ENCODE assay signal across 8 mouse cellular contexts in genomic region chr10:75921726-75922560, GRCm38 (mm10). TPM values are rescaled to one million over a fixed set of nuclear protein-coding genes. Genes with fewer than 3 reads are reported as not detected.
DNase-seq lines count a peak whose midpoint lies in the region; ATAC-seq lines count a peak whose summit lies in the region.

No protein-coding gene starts in this region.

- peaks cover 36% of the 10 kb centered on the region for H3K36me3 ChIP-seq in lung, embryonic 15.5 days
- H3K36me3 ChIP-seq in erythroblast, embryonic 14.5 days (ENCODE audit: control insufficient read depth) = peaks cover 27% of the 10 kb centered on the region
- peaks cover 44% of the 10 kb centered on the region; the same call in 1 of the 2 replicates for H3K36me3 ChIP-seq in kidney, embryonic 14.5 days (ENCODE audit: control insufficient read depth, insufficient read depth, low read length)
- H3K36me3 ChIP-seq in midbrain, embryonic 11.5 days (ENCODE audit: control insufficient read depth, insufficient read depth, low read length) = no peaks in the 10 kb centered on the region

- H3K4me2 ChIP-seq in lung, embryonic 15.5 days = peak overlapping the region; percentile 80
- H3K4me2 ChIP-seq in kidney, embryonic 14.5 days (replicated peaks; ENCODE audit: low read depth, low read length) = peak overlapping the region; percentile 68
- peak overlapping the region; percentile 85 for H3K4me2 ChIP-seq in midbrain, embryonic 11.5 days

- WGBS in lung, embryonic 15.5 days = 4% methylated on average over 22 of the region's 22 CpGs
- WGBS in kidney, embryonic 14.5 days = 4% methylated on average over 22 of the region's 22 CpGs
- WGBS in midbrain, embryonic 11.5 days = 6% methylated on average over 22 of the region's 22 CpGs

- H3K27ac ChIP-seq in lung, embryonic 15.5 days = peak overlapping the region; percentile 93
- peak overlapping the region; percentile 97; the same call in 1 of the 2 replicates for H3K27ac ChIP-seq in kidney, embryonic 14.5 days (ENCODE audit: low read depth, low read length)
- H3K27ac ChIP-seq in midbrain, embryonic 11.5 days (ENCODE audit: low read depth, low read length) = peak overlapping the region; percentile 93

- ATAC-seq in lung, embryonic 15.5 days (ENCODE audit: borderline replicate concordance, extremely low read depth, low FRiP score, low TSS enrichment) = peak; percentile 10; the same call in 1 of the 2 replicates
- peak; percentile 32 for ATAC-seq in kidney, embryonic 14.5 days (ENCODE audit: low FRiP score, low TSS enrichment)
- ATAC-seq in midbrain, embryonic 11.5 days (ENCODE audit: low FRiP score) = peak; percentile 31

- no peaks in the 10 kb centered on the region for H3K9me3 ChIP-seq in lung, embryonic 15.5 days
- H3K9me3 ChIP-seq in erythroblast, embryonic 14.5 days (ENCODE audit: control insufficient read depth, low read length) = no peaks in the 10 kb centered on the region
- no peaks in the 10 kb centered on the region for H3K9me3 ChIP-seq in kidney, embryonic 14.5 days (ENCODE audit: control insufficient read depth, low read length)
- H3K9me3 ChIP-seq in midbrain, embryonic 11.5 days (ENCODE audit: control insufficient read depth, low read length) = no peaks in the 10 kb centered on the region

- H3K9ac ChIP-seq in lung, embryonic 15.5 days = peak overlapping the region; percentile 93
- peak overlapping the region; percentile 95 for H3K9ac ChIP-seq in kidney, embryonic 14.5 days (ENCODE audit: low read depth, low read length)
- peak overlapping the region; percentile 93 for H3K9ac ChIP-seq in midbrain, embryonic 11.5 days (ENCODE audit: low read length)

- no peak for DNase-seq in lung, postnatal 25 days (ENCODE audit: low spot score)
- DNase-seq in adipocyte (ENCODE audit: low spot score) = peak; percentile 73
- DNase-seq in midbrain, embryonic 11.5 days (ENCODE audit: low spot score, missing footprints) = no peak
- no peak for DNase-seq in thymus, postnatal 14 days
- DNase-seq in left cerebral cortex, adult 9 months (ENCODE audit: low spot score in 2 of 2) = no peak

- no peaks in the 10 kb centered on the region for H3K27me3 ChIP-seq in lung, embryonic 15.5 days
- peaks cover 18% of the 10 kb centered on the region for H3K27me3 ChIP-seq in erythroblast, embryonic 14.5 days (ENCODE audit: control insufficient read depth)
- no peaks in the 10 kb centered on the region for H3K27me3 ChIP-seq in kidney, embryonic 14.5 days (ENCODE audit: control insufficient read depth, insufficient read depth, low read length)
- H3K27me3 ChIP-seq in midbrain, embryonic 11.5 days (ENCODE audit: control insufficient read depth, insufficient read depth, low read length) = no peaks in the 10 kb centered on the region

- H3K4me3 ChIP-seq in lung, embryonic 15.5 days = peak overlapping the region; percentile 96
- peak overlapping the region; percentile 89 for H3K4me3 ChIP-seq in erythroblast, embryonic 14.5 days (replicated peaks)
- peak overlapping the region; percentile 95 for H3K4me3 ChIP-seq in kidney, embryonic 14.5 days (ENCODE audit: low read length)
- peak overlapping the region; percentile 78 for H3K4me3 ChIP-seq in midbrain, embryonic 11.5 days (ENCODE audit: low read depth, low read length)

- peaks cover 39% of the 10 kb centered on the region for H3K4me1 ChIP-seq in lung, embryonic 15.5 days
- peaks cover 49% of the 10 kb centered on the region for H3K4me1 ChIP-seq in erythroblast, embryonic 14.5 days (ENCODE audit: control insufficient read depth)
- H3K4me1 ChIP-seq in kidney, embryonic 14.5 days (ENCODE audit: control insufficient read depth, insufficient read depth, low read length) = peaks cover 17% of the 10 kb centered on the region
- peaks cover 25% of the 10 kb centered on the region for H3K4me1 ChIP-seq in midbrain, embryonic 11.5 days (ENCODE audit: control insufficient read depth, insufficient read depth, low read length)

RNA-seq across cellular contexts. Expression of gene Smarcb1, which starts 0.5 kb away (rescaled TPM):
- polyA plus RNA-seq in lung, embryonic 15.5 days (2015; fragmentation: Nextera tagmentation; extraction: Ambion mirVana) = 205 and 213 TPM in 2 replicates
- 31.8 TPM in 2 replicates for polyA plus RNA-seq in erythroblast, embryonic 14.5 days (2012)
- 176 and 238 TPM in 2 replicates for polyA plus RNA-seq in kidney, embryonic 14.5 days (2014; fragmentation: Nextera tagmentation; extraction: Ambion mirVana)
- 268 and 274 TPM in 2 replicates for polyA plus RNA-seq in midbrain, embryonic 11.5 days (2014; fragmentation: Nextera tagmentation; extraction: Ambion mirVana)

RNA-seq across cellular contexts. Expression of gene Chchd10, which starts 11.0 kb away (rescaled TPM):
- polyA plus RNA-seq in lung, embryonic 15.5 days (2015; fragmentation: Nextera tagmentation; extraction: Ambion mirVana) = 51.1 and 55.3 TPM in 2 replicates
- polyA plus RNA-seq in erythroblast, embryonic 14.5 days (2012) = 110 and 127 TPM in 2 replicates
- polyA plus RNA-seq in kidney, embryonic 14.5 days (2014; fragmentation: Nextera tagmentation; extraction: Ambion mirVana) = 94.4 and 99.4 TPM in 2 replicates
- 5.5 and 6.4 TPM in 2 replicates for polyA plus RNA-seq in midbrain, embryonic 11.5 days (2014; fragmentation: Nextera tagmentation; extraction: Ambion mirVana)

RNA-seq across cellular contexts. Expression of gene Mmp11, which starts 14.4 kb away (rescaled TPM):
- polyA plus RNA-seq in lung, embryonic 15.5 days (2015; fragmentation: Nextera tagmentation; extraction: Ambion mirVana) = 75.9 and 83.4 TPM in 2 replicates
- polyA plus RNA-seq in erythroblast, embryonic 14.5 days (2012) = 0.05 TPM in 1 of 2 replicates, not detected in the other
- 43.7 and 53.9 TPM in 2 replicates for polyA plus RNA-seq in kidney, embryonic 14.5 days (2014; fragmentation: Nextera tagmentation; extraction: Ambion mirVana)
- 33.6 and 34.6 TPM in 2 replicates for polyA plus RNA-seq in midbrain, embryonic 11.5 days (2014; fragmentation: Nextera tagmentation; extraction: Ambion mirVana)

RNA-seq across cellular contexts. Expression of gene Gm867, which starts 18.5 kb away (rescaled TPM):
- 0.42 and 0.59 TPM in 2 replicates for polyA plus RNA-seq in lung, embryonic 15.5 days (2015; fragmentation: Nextera tagmentation; extraction: Ambion mirVana)
- 5.9 and 7.9 TPM in 2 replicates for polyA plus RNA-seq in erythroblast, embryonic 14.5 days (2012)
- polyA plus RNA-seq in kidney, embryonic 14.5 days (2014; fragmentation: Nextera tagmentation; extraction: Ambion mirVana) = 0.35 TPM in 1 of 2 replicates, not detected in the other
- 0.48 and 1.5 TPM in 2 replicates for polyA plus RNA-seq in midbrain, embryonic 11.5 days (2014; fragmentation: Nextera tagmentation; extraction: Ambion mirVana)

RNA-seq across cellular contexts. Expression of gene Vpreb3, which starts 20.9 kb away (rescaled TPM):
- 0.55 and 0.95 TPM in 2 replicates for polyA plus RNA-seq in lung, embryonic 15.5 days (2015; fragmentation: Nextera tagmentation; extraction: Ambion mirVana)
- polyA plus RNA-seq in erythroblast, embryonic 14.5 days (2012) = not detected in 2 replicates
- 1.1 and 1.4 TPM in 2 replicates for polyA plus RNA-seq in kidney, embryonic 14.5 days (2014; fragmentation: Nextera tagmentation; extraction: Ambion mirVana)
- 0.47 and 0.70 TPM in 2 replicates for polyA plus RNA-seq in midbrain, embryonic 11.5 days (2014; fragmentation: Nextera tagmentation; extraction: Ambion mirVana)

Comparison
In these comparisons a context has a peak if more than half of its experiments do, and no peak if none do; other contexts are left out.
1. RNA of gene Mmp11, which starts 14.4 kb away (polyA plus RNA-seq): 75.9 to 83.4 TPM in lung, embryonic 15.5 days, 43.7 to 53.9 TPM in kidney, embryonic 14.5 days and 33.6 to 34.6 TPM in midbrain, embryonic 11.5 days; 0.05 TPM in erythroblast, embryonic 14.5 days; every median in the first group is over 10 times any median in the second.
2. Peak in every context shown above with its lines, with median percentiles within 50 percentile points of each other: ATAC-seq, H3K27ac ChIP-seq, H3K4me2 ChIP-seq, H3K4me3 ChIP-seq and H3K9ac ChIP-seq.